Mouse (Mus musculus): ENCODE measurements around the gene Clybl.

Clybl gene

DNA sequence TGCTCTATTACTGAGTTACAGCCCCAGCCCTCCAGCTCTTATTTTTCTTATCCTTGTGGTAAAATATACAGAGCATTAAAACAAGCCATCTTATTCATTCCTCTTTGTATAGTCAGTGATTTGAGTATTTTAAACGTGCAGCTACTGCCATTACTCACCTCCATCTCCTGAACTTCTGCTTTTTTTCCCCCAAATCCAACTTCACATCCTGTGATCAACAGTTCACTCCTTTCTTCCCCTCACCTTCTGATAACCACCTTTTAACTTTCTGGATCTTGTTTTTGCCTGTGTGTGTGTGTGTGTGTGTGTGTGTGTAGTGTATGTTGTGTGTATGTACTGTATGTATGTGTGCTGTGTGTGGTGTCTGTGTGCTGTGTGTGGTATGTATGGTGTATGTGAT lies 122.3 kb downstream of the Clybl start:
- no peak for DNase-seq (ENCODE audit: low spot score)

DNA sequence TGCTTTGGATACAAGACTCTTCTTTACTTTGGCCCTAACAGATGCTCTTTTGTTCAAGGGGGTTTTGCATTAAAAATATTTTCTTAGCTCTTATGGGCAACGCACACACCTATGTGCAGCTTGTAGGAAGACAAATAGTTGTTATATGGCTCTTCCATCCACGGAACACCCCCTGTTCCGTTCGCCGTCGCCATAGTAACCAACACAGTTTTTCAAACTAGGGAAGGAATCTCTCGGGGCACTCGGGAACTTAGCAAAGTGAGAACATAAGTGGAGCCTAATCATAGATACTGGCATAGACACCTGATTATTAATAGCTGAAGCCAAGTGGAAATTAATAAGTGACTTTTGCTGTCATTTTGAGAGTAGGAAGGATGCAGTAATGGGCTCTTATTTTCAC lies 123.6 kb downstream of the Clybl start:
- DNase-seq (ENCODE audit: low spot score): no peak

DNA sequence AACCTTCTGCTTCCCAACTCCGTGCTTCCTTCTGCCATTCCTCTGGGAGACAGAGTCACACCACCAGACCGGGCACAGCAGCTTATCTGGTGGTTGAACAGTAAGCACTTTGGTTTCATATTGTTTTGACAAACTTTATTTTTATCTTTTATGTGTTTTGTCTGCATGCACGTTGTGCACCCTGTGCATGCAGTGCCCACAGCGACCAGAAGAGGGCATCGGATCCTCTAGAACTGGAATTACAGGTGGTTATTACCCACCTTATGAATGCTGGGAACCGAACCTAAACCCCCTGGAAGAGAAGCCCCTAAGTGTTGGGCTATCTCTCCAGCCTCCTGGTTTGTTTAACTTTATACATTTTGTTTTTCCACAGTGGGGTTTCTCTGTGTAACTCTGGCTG lies 130.9 kb downstream of the Clybl start:
- no peak for DNase-seq (ENCODE audit: low spot score)

DNA sequence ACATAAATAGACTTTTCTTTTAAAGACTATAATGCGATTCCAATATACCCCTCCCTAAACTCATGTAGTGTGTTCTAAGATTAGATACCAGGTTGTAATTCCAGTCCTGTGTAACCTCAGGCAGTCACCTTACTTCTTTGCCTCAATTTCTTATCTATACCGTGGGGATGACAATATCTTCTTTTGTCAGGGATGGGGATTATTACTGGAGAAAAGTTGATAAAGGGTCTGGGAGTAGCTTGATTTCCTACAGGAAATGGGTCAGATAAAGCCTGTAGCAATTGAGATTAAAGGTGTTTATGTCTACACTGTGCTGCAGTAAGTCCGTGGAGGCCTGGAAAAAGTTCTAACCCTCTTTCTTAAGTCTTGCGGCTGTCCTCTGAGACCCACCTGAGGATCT lies 131.8 kb downstream of the Clybl start:
- DNase-seq (ENCODE audit: low spot score): no peak

DNA sequence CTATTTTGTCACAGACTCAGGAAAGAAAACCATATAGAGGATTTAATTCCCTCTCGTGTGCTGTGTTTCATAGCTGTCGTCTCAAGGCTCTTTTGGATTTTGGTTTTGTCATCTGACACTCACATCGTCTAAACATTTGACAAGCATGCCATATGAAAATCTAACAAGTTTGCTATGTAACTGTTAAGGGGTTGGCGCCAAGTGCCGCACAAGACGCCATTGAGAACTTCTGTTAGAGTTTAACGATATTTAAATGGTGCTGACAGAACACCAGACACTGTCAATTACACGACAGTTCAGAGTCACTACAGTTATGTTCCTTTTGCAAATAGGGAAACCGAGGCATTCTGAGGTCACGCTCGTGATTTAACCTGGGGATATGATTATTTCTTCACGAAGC lies 134.2 kb downstream of the Clybl start:
- no peak for DNase-seq (ENCODE audit: low spot score)

DNA sequence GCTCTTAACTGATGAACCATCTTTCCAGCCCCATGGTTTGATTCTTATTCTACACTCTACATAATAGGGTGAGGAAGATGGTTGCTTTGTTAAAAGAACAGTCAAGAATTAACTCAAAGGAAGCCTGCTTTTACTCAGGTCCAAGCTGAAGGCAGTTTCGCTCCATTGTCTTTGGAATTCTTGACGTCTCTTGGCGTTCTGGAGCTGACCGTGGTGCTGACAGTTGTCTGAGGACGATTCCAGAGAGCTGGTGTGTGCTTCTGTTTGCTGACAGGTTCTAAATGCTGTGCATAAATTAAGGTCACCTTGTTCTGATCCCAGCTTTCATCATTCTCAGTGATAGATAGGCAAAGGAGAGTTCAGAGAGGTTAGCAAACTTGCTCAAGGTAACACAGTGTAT lies 140.6 kb downstream of the Clybl start:
- DNase-seq (ENCODE audit: low spot score): no peak

DNA sequence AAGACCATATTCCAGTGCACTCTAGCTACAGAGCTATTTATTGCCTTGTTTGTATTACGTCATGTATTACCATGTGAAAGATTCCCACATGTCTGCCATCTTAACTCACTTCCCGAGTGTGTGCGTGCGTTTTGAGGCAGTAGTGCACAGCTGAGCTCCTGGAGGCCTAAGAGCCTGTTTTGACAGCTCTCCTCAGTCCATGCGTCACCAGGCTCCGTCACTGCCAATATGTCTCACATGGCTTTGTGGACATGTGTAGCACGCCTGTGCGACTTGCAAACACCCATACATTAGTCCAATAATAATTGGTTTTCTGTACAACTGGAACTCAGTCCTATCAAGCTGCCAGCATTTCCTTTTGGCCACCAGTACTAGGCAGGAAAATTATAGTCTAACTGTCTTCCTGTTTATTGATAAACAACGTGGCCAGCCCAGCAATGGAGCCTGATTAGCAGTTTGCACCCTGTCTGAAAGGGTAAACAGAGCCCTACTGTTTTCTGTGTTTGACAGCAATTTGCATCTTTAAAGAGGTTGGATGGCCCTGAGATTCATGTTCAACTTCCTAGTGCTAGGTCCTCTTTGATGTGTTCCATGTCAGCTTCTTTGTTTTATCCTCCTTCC lies 142.4 kb downstream of the Clybl start:
- no peak for DNase-seq (ENCODE audit: low spot score)

DNA sequence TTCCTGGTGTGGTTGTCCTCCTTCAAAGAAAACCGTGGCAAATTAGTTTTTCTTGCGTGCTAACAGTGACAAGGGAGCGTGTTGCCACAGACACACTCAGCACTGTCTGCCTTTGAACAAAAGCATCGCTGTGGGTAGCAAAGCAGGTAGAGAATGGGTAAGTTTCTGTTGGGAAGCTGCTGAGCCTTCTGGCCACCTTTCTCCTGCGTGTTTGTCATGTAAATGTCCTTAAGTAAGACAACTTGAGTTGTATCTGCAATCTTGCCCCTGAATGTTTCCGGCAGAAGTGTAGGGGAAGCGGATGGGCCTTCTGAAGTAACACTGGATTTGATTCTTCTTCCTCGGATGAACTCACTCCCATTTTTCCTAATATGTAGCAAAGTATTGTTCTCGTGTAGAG lies 148.6 kb downstream of the Clybl start:
- no peak for DNase-seq (ENCODE audit: low spot score)

DNA sequence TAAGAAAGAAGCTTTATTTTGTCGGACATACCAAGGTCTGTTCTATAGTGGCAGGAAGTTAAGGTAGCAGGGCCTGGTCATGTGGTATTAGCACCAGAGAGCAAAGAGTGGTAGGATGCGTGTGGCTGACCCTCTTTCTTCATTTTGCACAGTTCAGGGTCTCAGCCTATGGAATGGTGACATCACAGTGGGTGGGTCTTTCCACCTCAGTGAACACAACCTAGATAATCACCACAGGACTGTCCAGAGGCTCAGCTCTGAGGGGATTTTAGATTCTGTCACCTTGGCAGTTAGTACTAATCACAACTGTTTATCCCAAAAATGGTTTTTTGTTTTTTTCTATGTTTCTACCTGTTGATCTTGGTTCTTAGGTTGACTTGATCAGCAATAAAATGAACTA lies 149.2 kb downstream of the Clybl start:
- no peak for DNase-seq (ENCODE audit: low spot score)

DNA sequence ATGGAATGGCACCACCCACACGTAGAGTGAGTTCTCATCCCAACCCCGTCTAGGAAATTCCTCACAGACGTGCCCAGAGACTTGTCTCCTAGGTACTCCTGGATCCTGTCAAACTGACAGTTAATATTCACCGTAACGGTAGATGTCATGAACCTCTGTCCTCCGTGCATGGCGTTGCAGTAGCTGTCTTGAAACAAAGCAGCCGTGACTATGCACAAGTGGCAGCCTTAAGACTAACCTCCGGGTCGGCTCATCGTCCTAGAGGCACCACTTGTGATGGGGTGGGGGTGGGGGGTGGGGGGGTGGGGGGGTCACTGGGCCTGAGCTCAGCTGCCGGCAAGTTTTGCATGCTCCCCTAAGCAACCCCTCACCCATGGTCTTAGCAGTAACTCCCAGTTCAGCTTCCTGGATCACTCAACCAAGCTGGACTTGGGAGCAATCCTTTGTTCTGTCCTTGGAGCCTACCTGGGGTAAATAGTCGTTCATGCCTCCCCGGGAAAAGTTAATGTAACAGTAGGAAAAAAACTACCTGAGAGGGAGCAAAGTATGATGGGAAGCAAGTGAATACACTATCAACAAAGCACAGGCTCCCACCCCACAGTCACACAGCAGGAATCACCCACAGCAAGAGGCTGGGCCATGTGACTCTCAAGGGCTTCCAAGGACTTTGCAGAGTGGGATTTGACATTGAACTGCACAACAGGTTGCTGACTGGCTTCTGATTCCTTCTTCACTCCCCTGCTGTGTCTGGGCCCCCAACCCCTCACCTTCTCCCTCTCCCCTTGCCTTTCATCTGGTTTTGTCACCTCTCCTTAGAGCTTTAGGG lies 150.3 kb downstream of the Clybl start:
- DNase-seq (ENCODE audit: low spot score): no peak

DNA sequence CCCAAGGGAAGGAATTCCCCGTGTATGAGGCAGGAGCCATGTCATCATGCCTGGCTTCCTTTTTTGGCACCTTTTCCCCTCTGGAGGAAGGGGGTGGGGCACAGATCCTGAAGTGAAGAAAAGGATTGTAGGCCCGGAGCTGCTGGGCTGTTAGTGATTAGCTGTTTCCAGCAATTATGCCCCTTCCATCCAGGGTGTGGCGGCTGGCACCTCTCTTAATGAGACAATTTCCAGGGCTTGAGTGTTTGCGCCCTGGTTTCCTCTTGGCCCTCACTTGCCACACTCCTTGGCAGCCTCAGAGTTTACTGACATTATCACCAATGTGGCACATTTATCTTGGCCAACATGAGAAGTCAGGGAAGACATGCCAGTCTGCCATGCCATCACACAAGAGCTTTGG lies 155.5 kb downstream of the Clybl start:
- no peak for DNase-seq (ENCODE audit: low spot score)

DNA sequence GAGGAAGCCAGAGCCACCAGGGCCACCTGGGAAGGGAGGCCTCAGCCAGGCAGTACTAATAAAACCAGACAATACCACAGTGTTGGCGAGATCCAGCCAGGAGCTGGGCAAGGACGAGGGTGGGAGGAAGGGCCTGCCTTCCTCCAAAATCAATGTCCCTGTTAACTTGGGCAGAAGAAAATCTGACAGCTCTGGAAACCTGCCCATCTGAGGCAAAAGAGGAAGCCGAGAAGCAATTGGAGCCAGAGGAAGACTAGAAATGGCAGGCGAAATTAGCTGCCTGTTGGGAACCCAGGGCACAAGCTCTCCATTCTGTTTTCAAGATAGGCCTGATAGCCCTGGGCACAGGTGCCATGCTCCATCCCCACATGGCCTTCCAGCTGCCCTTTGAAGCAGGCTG lies 157.3 kb downstream of the Clybl start:
- DNase-seq (ENCODE audit: low spot score): no peak

DNA sequence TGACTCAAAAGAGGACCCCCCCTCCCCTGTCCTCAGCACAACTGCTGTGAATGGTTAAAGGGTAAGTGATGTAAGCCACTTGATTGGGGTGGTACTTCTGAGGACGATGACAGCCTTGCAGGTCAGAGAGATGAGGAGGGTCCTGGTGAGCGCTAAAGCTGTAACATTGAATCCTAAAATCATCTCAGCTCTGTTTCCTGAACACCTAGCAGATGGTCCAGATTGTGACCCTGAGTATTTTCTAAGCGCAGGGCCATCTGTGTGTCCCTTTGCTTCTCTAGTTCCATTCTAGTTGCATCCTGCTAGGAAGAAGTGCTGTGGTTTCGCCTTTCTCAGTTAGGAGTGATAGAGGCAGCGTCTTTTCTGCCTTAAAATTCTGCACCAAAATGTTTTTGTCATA lies 158.6 kb downstream of the Clybl start:
- DNase-seq (ENCODE audit: low spot score): no peak

DNA sequence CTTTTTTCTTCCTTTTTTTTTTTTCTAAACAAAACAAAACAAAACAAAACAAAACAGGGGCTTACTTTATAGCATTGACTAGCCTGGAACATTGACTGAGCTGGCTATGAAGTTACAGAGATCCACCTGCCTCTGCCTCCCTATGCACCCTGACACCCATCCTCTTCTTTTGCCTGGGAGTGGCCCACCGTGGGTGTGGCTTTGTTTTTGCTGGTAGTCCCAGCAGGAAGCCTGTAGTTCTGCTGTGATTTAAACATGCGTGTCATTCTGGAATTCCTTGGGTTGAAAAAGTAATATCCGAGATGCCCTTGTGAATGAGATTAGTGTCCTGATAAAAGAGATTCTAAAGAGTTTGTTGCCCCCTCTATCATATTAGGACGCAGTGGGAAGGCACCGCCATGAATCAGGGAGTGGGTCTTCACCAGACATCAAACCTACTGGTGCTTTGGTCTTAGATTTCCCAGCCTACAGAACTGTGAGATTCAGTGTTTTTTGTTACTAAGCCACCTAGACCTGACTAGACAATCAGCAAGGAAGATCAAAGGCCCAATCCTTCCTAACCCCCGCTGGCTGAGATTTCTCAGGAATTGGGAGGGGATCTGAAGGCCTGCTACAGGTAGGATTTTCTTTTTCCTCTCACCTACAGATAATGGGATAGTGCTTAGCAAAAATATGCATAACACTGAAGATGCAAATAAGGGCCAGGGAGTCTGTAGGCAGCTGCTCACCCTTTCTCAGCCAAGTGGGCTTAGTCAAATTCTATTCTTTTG lies 160.3 kb downstream of the Clybl start:
- no peak for DNase-seq (ENCODE audit: low spot score)

DNA sequence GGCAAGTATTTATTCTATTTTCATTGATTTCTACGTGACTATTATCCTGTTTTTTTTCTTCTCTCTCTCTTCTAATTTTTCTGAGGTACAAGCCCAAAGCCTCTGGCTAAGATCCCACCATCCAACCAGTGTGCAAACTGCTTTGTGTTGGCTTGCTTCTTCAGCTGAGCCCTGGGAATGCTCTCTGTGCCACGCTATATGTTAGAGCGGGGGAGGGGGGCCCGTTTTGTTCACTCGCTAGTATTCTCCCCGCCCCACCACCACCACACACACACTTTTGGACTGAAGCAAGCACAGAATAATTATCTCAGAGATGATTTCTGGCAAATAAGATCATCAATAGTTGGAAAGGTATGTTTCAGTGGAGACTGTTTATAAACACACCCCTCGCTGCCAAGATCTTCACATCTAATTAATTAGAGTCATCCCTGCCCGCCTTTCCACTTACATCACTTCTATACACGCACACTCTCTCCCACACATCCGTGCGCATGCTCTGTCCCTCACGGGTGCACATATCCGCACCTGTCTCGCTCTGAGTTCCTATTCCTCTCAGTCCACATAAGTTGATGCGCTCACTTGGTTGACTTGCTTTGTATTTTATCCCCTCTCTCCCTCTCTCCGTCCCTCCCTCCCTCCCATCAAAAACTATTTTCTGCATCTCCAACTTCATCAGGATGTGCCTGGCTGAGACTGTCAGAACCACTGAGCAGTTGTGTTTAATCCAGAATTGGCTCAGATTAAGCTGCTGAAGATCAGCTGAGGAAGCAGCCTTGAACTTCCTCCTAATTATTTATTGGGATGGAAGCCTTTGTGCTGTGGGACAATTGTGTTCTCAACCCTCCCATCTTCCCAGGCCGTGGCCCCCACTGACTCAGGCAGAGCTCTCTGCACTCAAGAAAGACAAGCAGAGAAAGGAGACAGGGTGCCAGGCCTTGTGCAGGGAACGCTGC lies 163.0 kb downstream of the Clybl start:
- DNase-seq (ENCODE audit: low spot score): no peak

DNA sequence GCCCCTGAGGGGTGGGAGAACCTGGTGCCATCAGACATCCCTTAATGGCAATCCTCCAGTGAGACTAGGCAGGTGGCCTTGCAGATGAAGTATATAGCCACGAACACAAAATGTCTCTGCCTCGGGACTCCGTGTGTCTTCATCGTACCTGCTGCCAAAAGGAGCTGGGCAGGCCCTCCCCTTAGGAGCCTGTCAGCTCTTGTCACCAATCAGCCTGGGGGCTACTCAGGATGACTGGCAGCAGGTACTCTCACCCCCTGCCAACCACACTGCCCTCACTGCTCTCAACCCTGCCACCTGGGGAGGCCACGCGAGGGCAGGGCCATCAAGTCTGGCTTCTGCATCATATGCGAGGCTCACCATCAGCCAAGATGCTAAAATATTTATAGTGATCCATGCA lies 166.6 kb downstream of the Clybl start:
- DNase-seq (ENCODE audit: low spot score): no peak

DNA sequence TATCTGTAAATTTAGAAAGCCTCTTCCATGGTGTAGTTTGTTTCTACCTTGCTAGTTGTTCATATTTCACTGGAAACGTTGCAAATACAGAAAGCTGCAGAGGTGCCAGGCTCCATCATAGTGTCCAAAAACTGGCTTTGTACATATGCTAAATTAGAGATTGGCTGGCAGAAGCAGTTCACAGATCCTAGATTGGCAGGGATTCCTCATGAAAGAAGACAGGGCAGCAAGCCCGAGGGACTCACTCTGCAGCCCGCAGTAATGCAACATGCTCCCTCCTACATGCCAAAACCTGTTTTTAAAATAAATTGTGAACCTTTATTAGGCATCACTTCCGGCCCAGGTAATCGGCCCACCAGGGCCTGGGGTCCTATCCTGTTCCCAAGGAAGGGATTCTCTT lies 167.8 kb downstream of the Clybl start:
- DNase-seq (ENCODE audit: low spot score): no peak

DNA sequence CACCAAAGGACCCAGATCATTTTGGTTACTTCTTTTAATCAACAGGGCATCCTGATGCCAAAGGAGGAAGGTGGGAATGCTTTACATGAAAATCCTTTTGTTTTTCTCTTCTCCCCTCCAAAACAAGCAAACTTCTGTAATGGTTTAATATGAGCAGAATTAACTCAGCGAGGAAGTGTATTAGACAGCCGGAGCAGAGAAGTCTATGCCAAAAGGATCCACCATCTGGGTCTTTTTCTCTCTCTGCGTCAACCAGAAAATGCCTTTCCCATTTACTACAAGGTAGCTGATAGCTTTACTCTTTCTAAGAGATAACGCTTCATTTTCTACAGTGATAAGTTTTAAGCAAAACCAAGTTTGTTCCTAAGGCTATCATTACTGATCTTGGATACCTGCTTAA lies 168.3 kb downstream of the Clybl start:
- no peak for DNase-seq (ENCODE audit: low spot score)

DNA sequence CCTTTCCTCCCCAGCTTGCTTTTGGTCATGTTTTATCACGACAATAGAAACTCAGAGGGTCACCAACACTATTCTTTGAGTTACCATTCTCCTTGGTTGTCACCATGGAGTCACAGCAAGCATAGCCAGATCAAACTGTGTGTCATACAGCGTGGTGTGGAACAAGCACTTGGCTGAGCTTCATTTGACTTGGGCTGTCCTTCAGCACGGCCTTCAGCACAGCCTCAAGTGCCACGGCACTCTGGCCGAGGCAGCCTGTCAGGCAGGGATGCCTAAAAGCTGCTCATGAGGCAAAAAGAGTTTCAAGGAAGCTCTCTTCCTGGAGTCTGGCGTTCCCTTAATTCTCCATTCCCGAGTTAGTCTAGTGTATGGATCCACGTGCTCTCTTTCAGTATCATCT lies 169.3 kb downstream of the Clybl start:
- no peak for DNase-seq (ENCODE audit: low spot score)

DNA sequence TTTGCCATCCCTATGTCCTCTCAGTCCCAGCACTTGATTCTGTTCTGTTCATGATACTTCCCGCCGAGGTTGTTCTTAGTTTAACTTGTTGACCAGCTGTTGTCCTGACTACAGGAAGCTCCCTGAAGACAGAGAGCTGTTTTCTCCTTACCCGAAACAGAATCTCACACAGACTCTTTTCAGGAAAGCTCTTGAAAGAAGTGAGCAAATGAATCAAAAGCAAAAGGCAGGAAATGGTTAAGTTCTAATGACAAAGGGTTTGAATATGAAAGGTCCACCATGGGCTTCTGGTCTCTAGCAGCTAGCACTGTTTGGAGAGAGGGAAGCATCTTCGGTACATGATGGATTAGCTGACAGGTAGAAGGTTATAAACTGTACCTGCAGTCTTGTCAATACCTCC lies 175.8 kb downstream of the Clybl start:
- no peak for DNase-seq (ENCODE audit: low spot score)

DNA sequence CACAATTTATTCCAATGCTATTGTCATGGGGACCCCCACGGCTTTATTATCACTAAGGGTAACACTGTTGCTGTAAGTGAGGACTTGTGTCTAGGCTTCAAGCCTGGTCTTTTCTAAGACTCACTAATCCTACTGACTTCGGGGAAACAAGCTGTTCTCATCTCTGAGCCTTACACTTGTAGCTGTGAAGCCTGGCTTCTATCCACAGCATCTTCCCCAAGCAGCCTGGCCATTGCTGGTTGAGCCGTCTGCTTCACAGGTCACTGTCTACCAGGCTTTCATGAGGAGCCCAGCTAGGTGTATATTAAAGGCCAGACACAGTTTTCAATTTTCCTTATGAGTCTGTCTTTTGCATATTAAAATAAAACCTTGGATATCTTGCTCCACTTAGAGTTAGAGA lies 177.1 kb downstream of the Clybl start:
- no peak for DNase-seq (ENCODE audit: low spot score)

All from testis, postnatal 14 days (tissue).